Mouse (Mus musculus) spleen, adult 2 months (tissue): Measurements from ENCODE around the gene Olfr800.

Source experiments
- CTCF ChIP-seq: fragments of 200-500 bp; IDR thresholded peaks from 2 replicates; pipeline ENCODE4 v1.5.1; 2011; ENCODE audit warnings: mild to moderate bottlenecking, inconsistent platforms; ENCODE audit not compliant: insufficient read depth, insufficient read length, insufficient replicate concordance; ENCODE audit errors: extremely low read depth
- POLR2A ChIP-seq: fragments of 200-500 bp; IDR thresholded peaks from 2 replicates; pipeline ENCODE4 v1.6.1; 2011; ENCODE audit warnings: low read depth, low read length, inconsistent platforms

DNA sequence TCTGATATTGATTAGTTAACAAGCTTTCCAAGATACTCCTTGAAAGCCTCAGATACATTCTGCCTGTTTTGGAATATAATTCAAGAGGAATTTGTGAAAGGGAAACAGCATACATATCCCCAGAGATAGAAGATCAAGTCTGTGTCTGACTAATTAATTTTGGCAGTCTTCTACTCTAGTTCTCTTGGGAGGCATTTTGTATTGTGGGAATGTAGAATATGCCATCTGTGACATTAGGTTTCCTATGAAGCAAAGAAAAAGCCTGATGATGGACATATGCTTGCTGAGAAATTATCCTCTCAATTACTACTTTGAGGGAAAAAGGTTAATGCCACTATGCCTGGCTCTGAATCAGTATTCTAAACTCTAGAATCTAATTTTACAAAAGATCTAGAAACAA lies 34.2 kb upstream of the Olfr800 start:
- TF ChIP-seq CTCF = no peak
- TF ChIP-seq POLR2A = no peak
